Mouse (Mus musculus): ENCODE measurements around the gene Jhy.

The Jhy gene

GRCm38 (mm10) chr9:40927351-40927980, 36.5 kb downstream of the Jhy start:
- no peak for DNase-seq (ENCODE audit: low read depth, low spot score)

GRCm38 (mm10) chr9:40917871-40918613, 45.9 kb downstream of the Jhy start:
- no peak for DNase-seq (ENCODE audit: low read depth, low spot score)

GRCm38 (mm10) chr9:40908915-40909314, 55.0 kb downstream of the Jhy start:
- DNase-seq (ENCODE audit: low read depth, low spot score): no peak

GRCm38 (mm10) chr9:40908411-40908810, 55.5 kb downstream of the Jhy start:
- DNase-seq (ENCODE audit: low read depth, low spot score): no peak

GRCm38 (mm10) chr9:40907413-40907812, 56.5 kb downstream of the Jhy start:
- no peak for DNase-seq (ENCODE audit: low read depth, low spot score)

- no peak for DNase-seq (ENCODE audit: low read depth, low spot score)
Measured at GRCm38 (mm10) chr9:40892456-40892855, 71.5 kb downstream of the Jhy start.

GRCm38 (mm10) chr9:40889389-40889788, 74.5 kb downstream of the Jhy start:
- DNase-seq (ENCODE audit: low read depth, low spot score): no peak

- DNase-seq (ENCODE audit: low read depth, low spot score): no peak
Measured at GRCm38 (mm10) chr9:40885669-40886068, 78.2 kb downstream of the Jhy start.

GRCm38 (mm10) chr9:40878998-40879397, 84.9 kb downstream of the Jhy start:
- DNase-seq (ENCODE audit: low read depth, low spot score): no peak

- DNase-seq (ENCODE audit: low read depth, low spot score): no peak
Measured at GRCm38 (mm10) chr9:40878291-40878945, 85.5 kb downstream of the Jhy start.

- DNase-seq (ENCODE audit: low read depth, low spot score): no peak
Measured at GRCm38 (mm10) chr9:40877881-40878235, 86.1 kb downstream of the Jhy start.

- DNase-seq (ENCODE audit: low read depth, low spot score): no peak
Measured at GRCm38 (mm10) chr9:40877146-40877880, 86.6 kb downstream of the Jhy start.

GRCm38 (mm10) chr9:40876693-40877092, 87.2 kb downstream of the Jhy start:
- no peak for DNase-seq (ENCODE audit: low read depth, low spot score)

GRCm38 (mm10) chr9:40876164-40876563, 87.8 kb downstream of the Jhy start:
- DNase-seq (ENCODE audit: low read depth, low spot score): no peak

- DNase-seq (ENCODE audit: low read depth, low spot score): no peak
Measured at GRCm38 (mm10) chr9:40875431-40875830, 88.5 kb downstream of the Jhy start.

- DNase-seq (ENCODE audit: low read depth, low spot score): no peak
Measured at GRCm38 (mm10) chr9:40874961-40875360, 89.0 kb downstream of the Jhy start.

- peak; percentile 8 for DNase-seq (ENCODE audit: low read depth, low spot score)
Measured at GRCm38 (mm10) chr9:40873556-40874470, 90.1 kb downstream of the Jhy start, which contains the start of gene Bsx. Bsx (plus strand) TSS chr9:40874127.

GRCm38 (mm10) chr9:40872156-40872478, 91.8 kb downstream of the Jhy start:
- no peak for DNase-seq (ENCODE audit: low read depth, low spot score)

GRCm38 (mm10) chr9:40871369-40872155, 92.4 kb downstream of the Jhy start:
- DNase-seq (ENCODE audit: low read depth, low spot score): no peak

- DNase-seq (ENCODE audit: low read depth, low spot score): no peak
Measured at GRCm38 (mm10) chr9:40870331-40870730, 93.6 kb downstream of the Jhy start.

All from 3T3-L1 (cell line).